Mouse (Mus musculus) bone marrow macrophage, adult 2 months (primary cell): ENCODE data around the gene Hipk1.

Experiments
- CTCF ChIP-seq: IDR thresholded peaks from 2 replicates; pipeline ENCODE4 v1.5.1; 2012; ENCODE audit warnings: low read depth, mild to moderate bottlenecking, low read length, moderate library complexity
- POLR2A ChIP-seq: IDR thresholded peaks from 2 replicates; pipeline ENCODE4 v1.6.1; 2012; ENCODE audit warnings: mild to moderate bottlenecking, low read depth, low read length, borderline replicate concordance

GRCm38 (mm10) chr3:103829036-103829435 lies 37.7 kb upstream of the Hipk1 start:
- TF ChIP-seq POLR2A: no peak
- no peak for TF ChIP-seq CTCF
